Mouse (Mus musculus) forebrain, embryonic 12.5 days (tissue): Measurements from ENCODE around the gene Recql. TPM values are rescaled to one million over a fixed set of nuclear protein-coding genes. Genes with fewer than 3 reads are reported as not detected.

Experiments
- ATAC-seq: fragments of 200-750 bp; cut with Nextera tagmentation; 2 replicates; pipeline ENCODE4 v1.8.0; 2017; ENCODE audit warnings: moderate TSS enrichment; ENCODE audit not compliant: low FRiP score
- H3K27ac ChIP-seq: fragments of 300-500 bp; sonication (generic); 2 replicates; pipeline ENCODE4 v1.5.1; 2016; ENCODE audit warnings: mild to moderate bottlenecking
- H3K27me3 ChIP-seq: fragments of 300-500 bp; sonication (generic); 2 replicates; pipeline ENCODE4 v1.6.1; 2016; ENCODE audit warnings: mild to moderate bottlenecking
- H3K36me3 ChIP-seq: fragments of 300-500 bp; sonication (generic); replicated peaks from 2 replicates; pipeline ENCODE4 v1.6.1; 2016; ENCODE audit warnings: mild to moderate bottlenecking
- H3K4me1 ChIP-seq: fragments of 300-500 bp; sonication (generic); 2 replicates; pipeline ENCODE4 v1.6.1; 2016
- H3K4me2 ChIP-seq: fragments of 300-500 bp; sonication (generic); 2 replicates; pipeline ENCODE4 v1.6.1; 2016; ENCODE audit warnings: mild to moderate bottlenecking, moderate library complexity
- H3K4me3 ChIP-seq: fragments of 300-500 bp; sonication (generic); replicated peaks from 2 replicates; pipeline ENCODE4 v1.5.1; 2016; ENCODE audit warnings: mild to moderate bottlenecking
- H3K9ac ChIP-seq: fragments of 300-500 bp; sonication (generic); 2 replicates; pipeline ENCODE4 v1.6.1; 2016; ENCODE audit warnings: mild to moderate bottlenecking
- H3K9me3 ChIP-seq: fragments of 300-500 bp; sonication (generic); 2 replicates; pipeline ENCODE4 v1.6.1; 2016
- WGBS: fragments of 180-500 bp; shearing (Covaris S2); methylation state at CpG from one replicate; pipeline ENCODE4 v1.1.7; 2016; 5-methylcytosine and 5-hydroxymethylcytosine counted together
- polyA plus RNA-seq: library from polyadenylated mRNA; unstranded; fragments of >200 nt; fragmentation: Nextera tagmentation; extraction: Ambion mirVana; gene quantifications from 2 replicates; pipeline ENCODE4 v1.2.1, GENCODE M21; 2016

The Recql gene
- polyA plus RNA-seq: 42.1 and 45.2 TPM in 2 replicates

- H3K27me3 ChIP-seq: no peaks in the 10 kb centered on the region
- peak within 1 kb of the TSS; percentile 81 for H3K9ac ChIP-seq
- H3K9me3 ChIP-seq: no peaks in the 10 kb centered on the region
- H3K27ac ChIP-seq: no peak within 1 kb of the TSS
- peak within 1 kb of the TSS; percentile 78 for H3K4me3 ChIP-seq
- H3K4me1 ChIP-seq: peaks cover 17% of the 10 kb centered on the region
- under 1% methylated on average over 78 of the region's 87 CpGs for WGBS
- H3K36me3 ChIP-seq: no peaks in the 10 kb centered on the region
- peak; percentile 100 for ATAC-seq
- peak within 1 kb of the TSS; percentile 69 for H3K4me2 ChIP-seq
Measured at GRCm38 (mm10) chr6:142387011-142387754, at the start of gene Recql, which contains the start of gene Golt1b. Recql (minus strand) TSS chr6:142387087. Golt1b (plus strand) TSS chr6:142387221.

DNA sequence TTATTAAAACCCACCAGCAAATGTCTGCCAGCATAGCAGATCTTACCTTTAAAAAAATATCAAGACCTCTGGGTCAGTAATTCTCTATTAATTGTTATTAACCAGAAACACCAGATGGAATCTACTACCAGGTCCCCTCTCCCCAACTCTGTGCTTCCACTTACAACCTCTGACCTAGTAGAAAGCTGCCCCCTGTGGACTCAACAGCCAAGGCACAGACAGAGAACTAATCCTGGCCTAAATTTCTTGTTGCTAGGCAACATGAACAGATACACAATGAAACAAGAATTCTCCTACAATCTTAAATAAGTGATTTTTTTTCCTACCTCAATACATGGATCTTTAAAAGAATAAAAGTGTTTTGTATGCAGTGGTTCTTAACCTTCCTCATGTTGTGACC is 42.2 kb upstream of the Recql start:
- Histone ChIP-seq H3K27me3 (no peaks in the 10 kb centered on the region), H3K9me3 (no peaks in the 10 kb centered on the region), H3K4me2 (no peak overlapping the region), H3K36me3 (no peaks in the 10 kb centered on the region), H3K27ac (no peak overlapping the region), H3K9ac (no peak overlapping the region), H3K4me3 (no peak overlapping the region), H3K4me1 (no peaks in the 10 kb centered on the region)
- no peak for ATAC-seq

- no peaks in the 10 kb centered on the region for H3K4me1 ChIP-seq
- H3K36me3 ChIP-seq: no peaks in the 10 kb centered on the region
- H3K27ac ChIP-seq: no peak overlapping the region
- no peak overlapping the region for H3K4me3 ChIP-seq
- no peaks in the 10 kb centered on the region for H3K9me3 ChIP-seq
- 76% methylated on average over 7 of the region's 7 CpGs for WGBS
- H3K9ac ChIP-seq: no peak overlapping the region
- ATAC-seq: no peak
- no peak overlapping the region for H3K4me2 ChIP-seq
- H3K27me3 ChIP-seq: no peaks in the 10 kb centered on the region
Measured at GRCm38 (mm10) chr6:142424976-142425375, 38.1 kb upstream of the Recql start.

DNA sequence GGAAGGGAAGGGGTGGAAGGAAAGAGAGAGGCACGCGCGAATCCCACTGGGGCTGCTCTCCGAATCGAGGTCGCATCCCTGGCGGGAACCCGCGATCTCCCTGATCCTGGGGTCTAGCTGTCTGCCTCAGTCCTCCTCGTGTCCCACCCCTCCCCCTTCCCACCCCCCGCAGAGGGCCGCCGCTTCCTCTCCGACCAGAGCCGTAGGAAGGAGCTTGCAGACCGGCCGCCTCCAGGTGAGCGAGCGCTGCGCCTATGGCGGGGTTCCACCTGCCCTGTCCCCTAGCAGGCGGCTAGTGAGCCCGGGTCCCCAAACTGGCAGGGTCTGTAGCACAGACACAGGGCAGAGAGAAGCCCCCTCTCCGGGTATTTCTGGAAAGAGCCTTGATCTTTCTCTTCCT is 27.7 kb upstream of the Recql start:
- WGBS: under 1% methylated on average over 24 of the region's 24 CpGs
- H3K9me3 ChIP-seq: no peaks in the 10 kb centered on the region
- ATAC-seq: peak; percentile 46; the same call in 1 of the 2 replicates
- no peak overlapping the region for H3K27ac ChIP-seq
- H3K9ac ChIP-seq: peak overlapping the region; percentile 44; the same call in 1 of the 2 replicates
- peak overlapping the region; percentile 60 for H3K4me2 ChIP-seq
- peak overlapping the region; percentile 36 for H3K4me3 ChIP-seq
- H3K4me1 ChIP-seq: peaks cover 20% of the 10 kb centered on the region
- H3K36me3 ChIP-seq: no peaks in the 10 kb centered on the region
- peaks cover 41% of the 10 kb centered on the region for H3K27me3 ChIP-seq

GRCm38 (mm10) chr6:142413845-142414244 is 27.0 kb upstream of the Recql start:
- Histone ChIP-seq H3K27ac (no peak overlapping the region), H3K36me3 (no peaks in the 10 kb centered on the region), H3K27me3 (peaks cover 41% of the 10 kb centered on the region), H3K4me3 (no peak overlapping the region), H3K9ac (no peak overlapping the region), H3K4me1 (peaks cover 20% of the 10 kb centered on the region), H3K9me3 (no peaks in the 10 kb centered on the region), H3K4me2 (peak overlapping the region; percentile 60)
- 11% methylated on average over 12 of the region's 12 CpGs for WGBS
- no peak for ATAC-seq

DNA sequence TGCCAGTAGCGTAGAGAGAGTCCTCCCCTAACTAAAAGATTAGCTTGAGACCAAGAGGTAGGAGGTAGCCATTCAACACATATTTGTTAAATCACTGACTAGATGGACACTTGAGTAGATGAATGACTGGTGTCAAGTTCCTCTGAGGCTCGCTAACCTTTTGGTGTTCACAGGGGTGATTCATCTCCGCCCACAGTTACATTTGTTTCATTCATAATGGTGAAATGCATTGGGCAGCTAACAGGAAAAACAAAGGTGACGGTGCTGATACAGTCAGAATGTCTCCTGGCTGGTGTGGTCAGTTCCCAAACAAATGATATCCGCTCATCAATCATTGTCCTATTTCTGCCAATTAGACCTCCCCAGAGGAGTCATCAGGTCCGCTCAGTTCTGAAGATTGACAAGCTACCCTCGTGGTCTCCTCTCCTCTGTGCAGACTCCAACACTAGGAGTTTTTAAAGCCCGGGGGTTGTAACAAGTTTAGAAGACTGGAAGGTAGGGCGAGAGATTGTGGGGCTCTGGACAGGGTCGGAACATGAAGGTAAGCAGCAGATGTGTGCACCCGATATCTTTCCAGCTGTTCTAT is 26.1 kb upstream of the Recql start, which contains the start of gene Spx:
TSS of gene Spx (plus strand) at position 536 of the 586 bp plus-strand sequence.
- H3K4me3 ChIP-seq: peak within 1 kb of the TSS; percentile 36
- ATAC-seq: no peak
- 71% methylated on average over 11 of the region's 11 CpGs for WGBS

DNA sequence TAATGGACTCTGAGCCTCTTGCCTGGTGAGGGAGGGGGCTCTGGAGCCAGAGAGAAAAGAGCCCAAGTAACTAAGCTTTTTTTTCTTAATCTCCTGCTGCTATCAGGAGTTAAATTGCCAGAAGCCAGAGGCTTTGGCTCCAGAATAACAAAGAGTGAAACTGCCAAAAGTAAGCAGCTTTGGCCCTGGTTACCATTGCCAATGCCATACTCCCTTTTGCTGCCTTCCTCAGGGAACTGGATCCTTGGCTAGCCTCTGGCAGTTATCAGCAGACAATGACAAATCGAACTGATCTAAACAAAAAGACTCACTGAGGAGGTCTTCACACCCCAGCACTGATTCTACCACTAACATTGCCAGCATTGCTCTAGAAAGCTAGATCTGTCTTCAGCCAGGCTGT is 24.3 kb upstream of the Recql start:
- H3K27me3 ChIP-seq: peaks cover 37% of the 10 kb centered on the region
- no peak for ATAC-seq
- no peaks in the 10 kb centered on the region for H3K9me3 ChIP-seq

More for the DNA sequence above, 26.1 kb upstream of the Recql start, which contains the start of gene Spx:
- Histone ChIP-seq H3K36me3 (no peaks in the 10 kb centered on the region), H3K4me2 (peak within 1 kb of the TSS; percentile 60), H3K27me3 (peaks cover 41% of the 10 kb centered on the region), H3K4me1 (peaks cover 20% of the 10 kb centered on the region), H3K27ac (no peak within 1 kb of the TSS), H3K9ac (peak within 1 kb of the TSS; percentile 44; the same call in 1 of the 2 replicates), H3K9me3 (no peaks in the 10 kb centered on the region)

GRCm38 (mm10) chr6:142395756-142396155 is 8.9 kb upstream of the Recql start:
- Histone ChIP-seq H3K27me3 (no peaks in the 10 kb centered on the region), H3K9ac (no peak overlapping the region), H3K36me3 (peaks cover 47% of the 10 kb centered on the region), H3K4me3 (no peak overlapping the region), H3K27ac (no peak overlapping the region), H3K9me3 (no peaks in the 10 kb centered on the region), H3K4me2 (no peak overlapping the region), H3K4me1 (no peaks in the 10 kb centered on the region)
- WGBS: 91% methylated on average over 6 of the region's 6 CpGs
- ATAC-seq: no peak

More for the DNA sequence above, 24.3 kb upstream of the Recql start:
- Histone ChIP-seq H3K36me3 (no peaks in the 10 kb centered on the region), H3K4me2 (no peak overlapping the region), H3K4me3 (no peak overlapping the region), H3K27ac (no peak overlapping the region), H3K4me1 (peaks cover 20% of the 10 kb centered on the region), H3K9ac (no peak overlapping the region)
- WGBS: 9% methylated on average over 1 of the region's 1 CpGs

- Histone ChIP-seq H3K4me2 (no peak overlapping the region), H3K9me3 (no peaks in the 10 kb centered on the region), H3K9ac (no peak overlapping the region), H3K27ac (no peak overlapping the region), H3K4me3 (no peak overlapping the region), H3K4me1 (no peaks in the 10 kb centered on the region), H3K27me3 (no peaks in the 10 kb centered on the region), H3K36me3 (peaks cover 38% of the 10 kb centered on the region)
- WGBS: 88% methylated on average over 5 of the region's 5 CpGs
- ATAC-seq: no peak
Measured at GRCm38 (mm10) chr6:142394669-142395068, 7.8 kb upstream of the Recql start.

DNA sequence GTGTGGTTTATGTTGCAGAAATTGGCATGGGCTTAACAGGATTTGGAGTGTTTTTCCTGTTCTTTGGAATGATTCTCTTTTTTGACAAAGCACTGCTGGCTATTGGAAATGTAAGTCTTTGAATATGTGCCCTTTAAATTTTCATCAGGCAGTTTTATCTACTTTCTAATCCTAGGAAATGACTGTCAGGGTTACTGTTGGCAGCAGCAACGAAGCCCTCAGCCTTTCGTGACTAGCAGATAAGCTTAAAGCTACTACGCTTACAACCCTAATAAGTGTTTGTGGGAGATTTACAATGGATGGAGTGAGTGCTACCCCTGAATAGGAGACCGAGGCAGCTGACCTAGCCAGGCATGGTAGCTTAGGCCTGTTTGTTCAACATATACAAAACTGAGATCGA is 5.4 kb upstream of the Recql start:
- Histone ChIP-seq H3K27ac (no peak overlapping the region), H3K4me2 (no peak overlapping the region), H3K36me3 (peaks cover 38% of the 10 kb centered on the region), H3K4me1 (peaks cover 14% of the 10 kb centered on the region), H3K27me3 (no peaks in the 10 kb centered on the region), H3K4me3 (no peak overlapping the region), H3K9me3 (no peaks in the 10 kb centered on the region), H3K9ac (no peak overlapping the region)
- WGBS: 93% methylated on average over 5 of the region's 5 CpGs
- ATAC-seq: no peak

DNA sequence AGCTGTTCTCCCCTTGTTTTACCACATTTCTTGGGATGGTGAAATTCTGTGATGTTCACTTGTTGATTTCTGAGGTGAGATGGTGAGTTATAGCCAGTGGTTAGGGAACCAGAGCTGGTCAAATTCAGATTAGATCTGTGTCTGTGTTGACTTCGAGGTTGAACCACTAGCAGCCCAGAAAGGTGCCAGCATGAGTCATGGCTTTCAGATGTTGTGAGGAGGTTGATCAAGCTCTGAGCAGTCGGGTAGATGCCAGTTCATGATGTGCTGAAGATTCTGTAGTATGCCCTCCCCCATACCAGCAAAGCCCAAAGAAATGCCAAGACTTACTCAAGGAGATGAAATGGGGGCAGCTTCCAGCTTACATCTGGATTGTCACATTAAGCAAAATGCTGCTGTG is 2.2 kb upstream of the Recql start:
- Histone ChIP-seq H3K4me2 (no peak overlapping the region), H3K9me3 (no peaks in the 10 kb centered on the region), H3K9ac (no peak overlapping the region), H3K36me3 (peaks cover 13% of the 10 kb centered on the region), H3K27me3 (no peaks in the 10 kb centered on the region), H3K27ac (no peak overlapping the region), H3K4me1 (peaks cover 17% of the 10 kb centered on the region), H3K4me3 (no peak overlapping the region)
- WGBS: 100% methylated on average over 2 of the region's 2 CpGs
- no peak for ATAC-seq

- 22% methylated on average over 8 of the region's 8 CpGs for WGBS
- Histone ChIP-seq H3K4me1 (peaks cover 17% of the 10 kb centered on the region), H3K4me2 (peak overlapping the region; percentile 69), H3K9me3 (no peaks in the 10 kb centered on the region), H3K27me3 (no peaks in the 10 kb centered on the region), H3K4me3 (peak overlapping the region; percentile 78), H3K9ac (peak overlapping the region; percentile 81), H3K36me3 (peaks cover 2% of the 10 kb centered on the region; the same call in 1 of the 2 replicates), H3K27ac (no peak overlapping the region)
- no peak for ATAC-seq
Measured at GRCm38 (mm10) chr6:142387755-142388271, 926 bp upstream of the Recql start.
